In genomic region chr1:106636714-106637113, GRCm38 (mm10) we compare ENCODE assay signal across 24 mouse cellular contexts.
DNase-seq lines count a peak whose midpoint lies in the region; ATAC-seq and TF ChIP-seq lines count a peak whose summit lies in the region.
"Had no signal": no experiment of that assay in that cellular context is flagged by ENCODE, and none has a peak within 500 bp of the region (broad histone marks: within the 10 kb centered on the region; RNA-seq: fewer than 3 reads in every experiment).

No protein-coding gene starts in this region.

- H3K4me2 ChIP-seq in lung, embryonic 15.5 days = no peak overlapping the region
- no peak overlapping the region for H3K4me2 ChIP-seq in embryonic facial prominence, embryonic 14.5 days (ENCODE audit: low read depth, low read length)
- H3K4me2 ChIP-seq in stomach, embryonic 16.5 days (ENCODE audit: low read depth, low read length) = no peak overlapping the region
- no peak overlapping the region for H3K4me2 ChIP-seq in neural tube, embryonic 15.5 days
- H3K4me2 ChIP-seq: forebrain, embryonic 15.5 days; liver, embryonic 11.5 days; midbrain, embryonic 15.5 days had no signal

- DNase-seq in heart, embryonic 10.5 days (ENCODE audit: low spot score) = no peak
- no peak for DNase-seq in heart, adult 18-20 months
- DNase-seq in lung, postnatal 25 days (ENCODE audit: low spot score) = no peak
- DNase-seq in embryonic facial prominence, embryonic 14.5 days (ENCODE audit: low spot score) = peak; percentile 85
- no peak for DNase-seq in thymus, adult 2 months
- DNase-seq: adrenal gland, postnatal 14 days; cerebellum, adult 11-12 months; cerebellum, postnatal 14 days; gastrocnemius, postnatal 25 days; kidney, adult 9 months; lung, adult 18-20 months; right cerebral cortex, postnatal 4 days; thymus, postnatal 4 days had no signal

- peaks cover 19% of the 10 kb centered on the region for H3K4me1 ChIP-seq in heart, embryonic 10.5 days
- H3K4me1 ChIP-seq in lung, embryonic 15.5 days = peaks cover 27% of the 10 kb centered on the region
- H3K4me1 ChIP-seq in embryonic facial prominence, embryonic 14.5 days (ENCODE audit: control insufficient read depth, insufficient read depth, low read length) = peaks cover 10% of the 10 kb centered on the region
- H3K4me1 ChIP-seq in stomach, embryonic 16.5 days (ENCODE audit: control insufficient read depth, insufficient read depth, low read length) = peaks cover 11% of the 10 kb centered on the region
- no peaks in the 10 kb centered on the region for H3K4me1 ChIP-seq in thymus, adult 2 months (replicated peaks; ENCODE audit: control insufficient read depth, insufficient read depth, low read length)
- 0 out of 2 replicates have a peak, but pooled peaks cover 5% of the 10 kb centered on the region for H3K4me1 ChIP-seq in neural tube, embryonic 15.5 days
- H3K4me1 ChIP-seq: forebrain, embryonic 15.5 days; midbrain, embryonic 15.5 days had no signal

- H3K9me3 ChIP-seq in heart, embryonic 10.5 days = no peaks in the 10 kb centered on the region
- no peaks in the 10 kb centered on the region for H3K9me3 ChIP-seq in lung, embryonic 15.5 days
- no peaks in the 10 kb centered on the region for H3K9me3 ChIP-seq in embryonic facial prominence, embryonic 14.5 days (ENCODE audit: control insufficient read depth, low read length)
- H3K9me3 ChIP-seq in stomach, embryonic 16.5 days (replicated peaks; ENCODE audit: control insufficient read depth, low read length) = no peaks in the 10 kb centered on the region
- H3K9me3 ChIP-seq in neural tube, embryonic 15.5 days (replicated peaks) = no peaks in the 10 kb centered on the region
- H3K9me3 ChIP-seq: forebrain, embryonic 15.5 days; hindbrain, embryonic 10.5 days; megakaryocyte, embryonic 14.5 days; midbrain, embryonic 15.5 days had no signal

- TF ChIP-seq CTCF in thymus, adult 2 months (IDR thresholded peaks at IDR 0.05; ENCODE audit: borderline replicate concordance, control insufficient read depth, extremely low read depth, insufficient read depth, low read length, poor library complexity) = no peak

- WGBS in heart, embryonic 10.5 days = 43% methylated on average over 2 of the region's 2 CpGs
- 7% methylated on average over 2 of the region's 2 CpGs for WGBS in lung, embryonic 15.5 days
- 32% methylated on average over 2 of the region's 2 CpGs for WGBS in embryonic facial prominence, embryonic 14.5 days
- WGBS in stomach, embryonic 16.5 days = 25% methylated on average over 2 of the region's 2 CpGs
- 61% methylated on average over 2 of the region's 2 CpGs for WGBS in thymus, adult 2 months
- 56% methylated on average over 2 of the region's 2 CpGs for WGBS in neural tube, embryonic 15.5 days

- H3K36me3 ChIP-seq in heart, embryonic 10.5 days = no peaks in the 10 kb centered on the region
- no peaks in the 10 kb centered on the region for H3K36me3 ChIP-seq in lung, embryonic 15.5 days
- H3K36me3 ChIP-seq in embryonic facial prominence, embryonic 14.5 days (ENCODE audit: control insufficient read depth, insufficient read depth, low read length) = no peaks in the 10 kb centered on the region
- no peaks in the 10 kb centered on the region for H3K36me3 ChIP-seq in stomach, embryonic 16.5 days (ENCODE audit: control insufficient read depth, insufficient read depth, low read length)
- H3K36me3 ChIP-seq in thymus, adult 2 months (ENCODE audit: control insufficient read depth, insufficient read depth, low read length) = no peaks in the 10 kb centered on the region
- H3K36me3 ChIP-seq in neural tube, embryonic 15.5 days = no peaks in the 10 kb centered on the region
- H3K36me3 ChIP-seq: forebrain, embryonic 15.5 days; hindbrain, embryonic 10.5 days; midbrain, embryonic 15.5 days had no signal

- peak overlapping the region; percentile 56; the same call in 1 of the 2 replicates for H3K27ac ChIP-seq in heart, embryonic 10.5 days
- H3K27ac ChIP-seq in lung, embryonic 15.5 days = peak overlapping the region; percentile 55
- peak overlapping the region; percentile 53 for H3K27ac ChIP-seq in embryonic facial prominence, embryonic 14.5 days (replicated peaks; ENCODE audit: low read depth, low read length)
- H3K27ac ChIP-seq in stomach, embryonic 16.5 days (ENCODE audit: low read length) = peak overlapping the region; percentile 75
- no peak overlapping the region for H3K27ac ChIP-seq in thymus, adult 2 months (ENCODE audit: control insufficient read depth, insufficient read depth, low read length)
- no peak overlapping the region for H3K27ac ChIP-seq in neural tube, embryonic 15.5 days (replicated peaks)
- H3K27ac ChIP-seq: forebrain, embryonic 15.5 days; hindbrain, embryonic 10.5 days; layer of hippocampus, adult 2 months; midbrain, embryonic 15.5 days had no signal

- no peaks in the 10 kb centered on the region for H3K27me3 ChIP-seq in heart, embryonic 10.5 days (ENCODE audit: insufficient read depth, poor library complexity, severe bottlenecking)
- no peaks in the 10 kb centered on the region for H3K27me3 ChIP-seq in lung, embryonic 15.5 days
- no peaks in the 10 kb centered on the region for H3K27me3 ChIP-seq in embryonic facial prominence, embryonic 14.5 days (replicated peaks; ENCODE audit: control insufficient read depth, insufficient read depth, low read length)
- no peaks in the 10 kb centered on the region for H3K27me3 ChIP-seq in stomach, embryonic 16.5 days (ENCODE audit: control insufficient read depth, insufficient read depth, low read length)
- H3K27me3 ChIP-seq in thymus, adult 2 months (ENCODE audit: control insufficient read depth, insufficient read depth, low read length) = no peaks in the 10 kb centered on the region
- no peaks in the 10 kb centered on the region for H3K27me3 ChIP-seq in neural tube, embryonic 15.5 days (replicated peaks)
- H3K27me3 ChIP-seq: forebrain, embryonic 15.5 days; megakaryocyte, embryonic 14.5 days; midbrain, embryonic 15.5 days had no signal

- TF ChIP-seq POLR2A in thymus, adult 2 months (IDR thresholded peaks at IDR 0.05; ENCODE audit: control insufficient read depth, extremely low read depth, insufficient read depth, low read length, poor library complexity) = no peak

- H3K9ac ChIP-seq in lung, embryonic 15.5 days = no peak overlapping the region
- H3K9ac ChIP-seq in embryonic facial prominence, embryonic 14.5 days (ENCODE audit: low read depth, low read length) = no peak overlapping the region
- no peak overlapping the region for H3K9ac ChIP-seq in stomach, embryonic 16.5 days (ENCODE audit: low read length)
- H3K9ac ChIP-seq in neural tube, embryonic 15.5 days (replicated peaks) = no peak overlapping the region
- H3K9ac ChIP-seq: forebrain, embryonic 15.5 days; midbrain, embryonic 15.5 days had no signal

- peak; percentile 60 for ATAC-seq in lung, embryonic 15.5 days (ENCODE audit: borderline replicate concordance, extremely low read depth, low FRiP score, low TSS enrichment)
- ATAC-seq in embryonic facial prominence, embryonic 14.5 days (ENCODE audit: low read depth) = no peak
- ATAC-seq in stomach, embryonic 16.5 days (ENCODE audit: insufficient read depth, low FRiP score) = peak; percentile 61; the same call in 1 of the 2 replicates
- no peak for ATAC-seq in neural tube, embryonic 15.5 days (ENCODE audit: low FRiP score)
- ATAC-seq: CD4-positive, CD25-positive, alpha-beta regulatory T cell, adult 4 months; forebrain, embryonic 15.5 days; midbrain, embryonic 15.5 days had no signal

- H3K4me3 ChIP-seq in heart, embryonic 10.5 days = no peak overlapping the region
- H3K4me3 ChIP-seq in lung, embryonic 15.5 days = no peak overlapping the region
- no peak overlapping the region for H3K4me3 ChIP-seq in embryonic facial prominence, embryonic 14.5 days (ENCODE audit: low read depth, low read length)
- H3K4me3 ChIP-seq in stomach, embryonic 16.5 days (replicated peaks; ENCODE audit: low read length) = no peak overlapping the region
- no peak overlapping the region for H3K4me3 ChIP-seq in thymus, adult 2 months (ENCODE audit: control insufficient read depth, insufficient read depth, low read length)
- H3K4me3 ChIP-seq in neural tube, embryonic 15.5 days (replicated peaks) = no peak overlapping the region
- H3K4me3 ChIP-seq: erythroblast, embryonic 14.5 days; forebrain, embryonic 15.5 days; hindbrain, embryonic 10.5 days; layer of hippocampus, adult 2 months; megakaryocyte, embryonic 14.5 days; midbrain, embryonic 15.5 days had no signal

Comparison
In these comparisons a context has a peak if more than half of its experiments do, and no peak if none do; other contexts are left out.
1. H3K27ac ChIP-seq: peak in heart, embryonic 10.5 days (single experiment), lung, embryonic 15.5 days (single experiment), embryonic facial prominence, embryonic 14.5 days (single experiment) and stomach, embryonic 16.5 days (single experiment); none in thymus, adult 2 months (single experiment) and neural tube, embryonic 15.5 days (single experiment).
2. ATAC-seq: peak in lung, embryonic 15.5 days (single experiment) and stomach, embryonic 16.5 days (single experiment); none in embryonic facial prominence, embryonic 14.5 days (single experiment) and neural tube, embryonic 15.5 days (single experiment).